Mouse (Mus musculus): Measurements from ENCODE around the gene Rapgef4. TPM values are rescaled to one million over a fixed set of nuclear protein-coding genes. Genes with fewer than 3 reads are reported as not detected.

Gene Rapgef4
- polyA plus RNA-seq, 1 experiment from 2014 or later: 3.0 TPM

DNA sequence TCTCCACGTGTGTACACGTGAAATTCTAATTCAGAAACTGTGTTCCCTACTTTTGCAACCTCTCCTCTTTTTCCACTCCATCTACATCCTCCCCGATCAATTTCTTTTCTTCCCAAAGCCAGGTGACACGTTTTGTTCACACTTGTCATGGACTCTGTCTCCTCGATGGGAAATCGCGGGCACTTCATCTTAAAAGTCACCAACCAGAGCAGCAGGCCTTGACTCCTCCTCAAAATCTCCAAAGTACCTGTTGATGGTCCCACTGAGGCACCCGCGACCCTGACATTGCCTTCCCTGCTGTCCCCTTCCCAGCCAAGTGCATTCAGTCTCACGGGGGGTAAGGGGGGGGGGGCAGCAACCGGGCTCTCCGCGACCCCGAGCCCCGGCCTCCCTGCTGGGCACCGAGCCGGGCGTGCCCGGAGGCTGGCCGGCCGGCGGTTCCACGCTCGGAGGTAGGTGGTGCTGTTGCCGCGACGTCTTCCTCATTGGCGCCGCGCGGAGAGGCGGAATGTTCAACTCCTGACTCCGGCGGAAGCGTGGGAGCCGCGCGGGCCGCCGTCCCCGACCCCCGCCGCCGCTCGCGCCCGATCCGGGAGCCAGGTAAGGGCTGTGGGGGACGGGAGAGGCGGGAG lies 304.3 kb downstream of the Rapgef4 start, which contains the start of gene Map3k20:
Gene Map3k20 (plus strand): TSS at position 382 of the 632 bp plus-strand sequence.
- peak within 1 kb of the TSS; percentile 84 to 94 for H3K27ac ChIP-seq (replicated peaks in 1 of 2; ENCODE audit: control insufficient read depth in 1 of 2, insufficient read depth in 1 of 2, low read depth in 2 of 2, low read length in 2 of 2)
- WGBS: 2% methylated on average over 37 of the region's 50 CpGs
- H3K4me3 ChIP-seq (ENCODE audit: control insufficient read depth in 1 of 2, insufficient read depth in 1 of 2, low read depth in 1 of 2, low read length in 2 of 2): peak within 1 kb of the TSS; percentile 90 to 95
- H3K27me3 ChIP-seq (ENCODE audit: control insufficient read depth, insufficient read depth, low read length): no peaks in the 10 kb centered on the region
- H3K36me3 ChIP-seq (ENCODE audit: control insufficient read depth, insufficient read depth, low read length): no peaks in the 10 kb centered on the region
- H3K4me2 ChIP-seq (ENCODE audit: low read length): peak within 1 kb of the TSS; percentile 65
- peak; percentile 81 for ATAC-seq (ENCODE audit: insufficient number of reproducible peaks, insufficient read depth, low FRiP score, low read depth)
- peaks cover 13 to 31% of the 10 kb centered on the region in 2 experiments for H3K4me1 ChIP-seq (ENCODE audit: control insufficient read depth in 2 of 2, insufficient read depth in 2 of 2, low read length in 2 of 2)
- peak within 1 kb of the TSS; percentile 99 for H3K9ac ChIP-seq (ENCODE audit: low read length)
- H3K9me3 ChIP-seq (ENCODE audit: control insufficient read depth, low read length): no peaks in the 10 kb centered on the region

- Histone ChIP-seq H3K9me3 (ENCODE audit: control insufficient read depth, low read length) (no peaks in the 10 kb centered on the region), H3K9ac (ENCODE audit: low read length) (peak overlapping the region; percentile 99), H3K36me3 (ENCODE audit: control insufficient read depth, insufficient read depth, low read length) (0 out of 2 replicates have a peak, but pooled peaks cover under 1% of the 10 kb centered on the region), H3K4me3 (ENCODE audit: control insufficient read depth in 1 of 2, insufficient read depth in 1 of 2, low read depth in 1 of 2, low read length in 2 of 2) (peak overlapping the region; percentile 90 to 95), H3K27me3 (ENCODE audit: control insufficient read depth, insufficient read depth, low read length) (no peaks in the 10 kb centered on the region), H3K4me1 (ENCODE audit: control insufficient read depth in 2 of 2, insufficient read depth in 2 of 2, low read length in 2 of 2) (peaks cover 13 to 31% of the 10 kb centered on the region in 2 experiments), H3K4me2 (ENCODE audit: low read length) (peak overlapping the region; percentile 65), H3K27ac (replicated peaks in 1 of 2; ENCODE audit: control insufficient read depth in 1 of 2, insufficient read depth in 1 of 2, low read depth in 2 of 2, low read length in 2 of 2) (peak overlapping the region; percentile 84 to 94)
- ATAC-seq (ENCODE audit: insufficient number of reproducible peaks, insufficient read depth, low FRiP score, low read depth): peak; percentile 35
- under 1% methylated on average over 39 of the region's 60 CpGs for WGBS
These were observed 305.0 kb downstream of the Rapgef4 start for GRCm38 (mm10) chr2:72285888-72286661.

DNA sequence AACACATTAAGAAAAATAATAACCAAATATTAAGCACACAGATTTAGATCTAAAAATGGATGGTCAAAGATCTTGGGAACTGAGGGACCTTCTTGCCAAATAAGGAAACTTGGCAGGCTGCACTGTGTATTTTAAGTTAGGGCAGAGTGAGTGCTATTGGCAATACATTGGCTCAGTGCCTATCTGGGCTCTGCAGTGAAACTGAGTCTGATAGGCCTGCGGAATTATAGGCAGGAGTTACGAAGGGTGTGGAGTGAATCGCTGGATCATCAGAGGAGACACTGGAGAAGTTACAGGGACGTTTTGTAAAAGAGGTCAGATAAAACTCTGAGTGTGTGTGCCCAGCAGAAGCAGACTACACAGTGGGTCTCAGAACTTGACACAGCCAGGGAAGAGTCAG lies 306.1 kb downstream of the Rapgef4 start:
- 0 out of 2 replicates have a peak, but pooled peaks cover 4% of the 10 kb centered on the region for H3K36me3 ChIP-seq (ENCODE audit: control insufficient read depth, insufficient read depth, low read length)
- peaks cover 13 to 31% of the 10 kb centered on the region in 2 experiments for H3K4me1 ChIP-seq (ENCODE audit: control insufficient read depth in 2 of 2, insufficient read depth in 2 of 2, low read length in 2 of 2)
- H3K27ac ChIP-seq (replicated peaks in 1 of 2; ENCODE audit: control insufficient read depth in 1 of 2, insufficient read depth in 1 of 2, low read depth in 2 of 2, low read length in 2 of 2): peak overlapping the region; percentile 69 to 82
- H3K4me3 ChIP-seq (ENCODE audit: control insufficient read depth in 1 of 2, insufficient read depth in 1 of 2, low read depth in 1 of 2, low read length in 2 of 2): peak overlapping the region; percentile 27 to 90
- no peak for ATAC-seq (ENCODE audit: insufficient number of reproducible peaks, insufficient read depth, low FRiP score, low read depth)
- WGBS: 12% methylated on average over 4 of the region's 4 CpGs
- no peaks in the 10 kb centered on the region for H3K9me3 ChIP-seq (ENCODE audit: control insufficient read depth, low read length)
- H3K4me2 ChIP-seq (ENCODE audit: low read length): peak overlapping the region; percentile 65
- peak overlapping the region; percentile 25 for H3K9ac ChIP-seq (ENCODE audit: low read length)
- H3K27me3 ChIP-seq (ENCODE audit: control insufficient read depth, insufficient read depth, low read length): no peaks in the 10 kb centered on the region

DNA sequence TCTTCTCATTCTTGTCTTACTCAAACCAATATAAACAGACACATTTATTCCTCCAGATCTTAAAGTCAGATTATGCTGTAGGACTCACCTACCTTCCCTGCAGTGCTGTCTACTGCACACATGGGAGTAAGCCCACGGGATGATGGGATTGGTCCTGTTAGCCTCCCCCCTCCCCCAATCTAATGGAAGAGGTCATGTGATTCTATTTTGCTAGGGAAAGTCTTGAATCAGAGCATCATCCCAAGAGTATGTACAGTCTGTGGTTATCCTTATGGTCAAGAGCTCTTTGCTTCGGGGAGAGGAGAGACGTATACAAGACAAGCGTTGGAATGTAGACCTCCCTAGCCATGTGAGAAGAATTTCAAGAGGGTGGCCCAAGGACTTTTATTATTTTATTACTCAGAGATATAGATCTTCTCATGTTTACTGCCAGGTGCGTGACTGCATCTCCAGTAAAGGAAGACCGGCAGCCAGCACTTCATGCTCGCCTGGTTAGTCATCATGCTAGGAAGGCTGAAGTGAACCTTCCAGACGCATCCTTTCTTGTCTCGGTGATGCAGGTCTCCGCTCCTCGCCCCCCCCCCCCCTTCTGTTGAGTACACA lies 308.0 kb downstream of the Rapgef4 start:
- no peak overlapping the region for H3K4me2 ChIP-seq (ENCODE audit: low read length)
- no peaks in the 10 kb centered on the region for H3K27me3 ChIP-seq (ENCODE audit: control insufficient read depth, insufficient read depth, low read length)
- H3K36me3 ChIP-seq (ENCODE audit: control insufficient read depth, insufficient read depth, low read length): 0 out of 2 replicates have a peak, but pooled peaks cover 7% of the 10 kb centered on the region
- no peaks in the 10 kb centered on the region for H3K9me3 ChIP-seq (ENCODE audit: control insufficient read depth, low read length)
- H3K9ac ChIP-seq (ENCODE audit: low read length): no peak overlapping the region
- 64% methylated on average over 11 of the region's 11 CpGs for WGBS
- H3K4me1 ChIP-seq (ENCODE audit: control insufficient read depth in 2 of 2, insufficient read depth in 2 of 2, low read length in 2 of 2): peaks cover 8 to 25% of the 10 kb centered on the region in 2 experiments
- ATAC-seq (ENCODE audit: insufficient number of reproducible peaks, insufficient read depth, low FRiP score, low read depth): no peak
- no peak overlapping the region for H3K27ac ChIP-seq (replicated peaks in 1 of 2; ENCODE audit: control insufficient read depth in 1 of 2, insufficient read depth in 1 of 2, low read depth in 2 of 2, low read length in 2 of 2)
- H3K4me3 ChIP-seq (ENCODE audit: control insufficient read depth in 1 of 2, insufficient read depth in 1 of 2, low read depth in 1 of 2, low read length in 2 of 2): no peak overlapping the region

DNA sequence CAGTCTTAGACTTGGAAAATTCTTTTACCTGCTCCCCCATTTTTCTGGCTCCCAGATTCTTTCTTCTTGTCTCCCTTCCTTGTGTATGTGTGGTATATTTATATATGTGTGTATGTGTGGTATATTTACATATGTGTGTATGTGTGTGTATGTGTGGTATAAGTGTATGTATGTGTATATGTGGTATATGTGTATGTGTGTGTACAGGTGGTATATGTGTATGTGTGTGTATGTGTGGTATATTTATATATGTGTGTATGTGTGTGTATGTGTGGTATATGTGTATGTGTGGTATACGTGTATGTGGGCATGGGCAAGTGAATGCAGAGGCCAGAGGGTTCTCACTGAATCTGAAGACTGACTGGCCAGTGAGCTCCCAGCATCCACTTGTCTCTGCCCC lies 310.1 kb downstream of the Rapgef4 start:
- Histone ChIP-seq H3K4me2 (ENCODE audit: low read length) (no peak overlapping the region), H3K27me3 (ENCODE audit: control insufficient read depth, insufficient read depth, low read length) (no peaks in the 10 kb centered on the region), H3K27ac (replicated peaks in 1 of 2; ENCODE audit: control insufficient read depth in 1 of 2, insufficient read depth in 1 of 2, low read depth in 2 of 2, low read length in 2 of 2) (no peak overlapping the region), H3K4me1 (ENCODE audit: control insufficient read depth in 2 of 2, insufficient read depth in 2 of 2, low read length in 2 of 2) (peaks cover 4 to 17% of the 10 kb centered on the region in 2 experiments; a peak in 3 of 4 replicates), H3K9ac (ENCODE audit: low read length) (no peak overlapping the region), H3K9me3 (ENCODE audit: control insufficient read depth, low read length) (no peaks in the 10 kb centered on the region), H3K4me3 (ENCODE audit: control insufficient read depth in 1 of 2, insufficient read depth in 1 of 2, low read depth in 1 of 2, low read length in 2 of 2) (no peak overlapping the region), H3K36me3 (ENCODE audit: control insufficient read depth, insufficient read depth, low read length) (peaks cover 16% of the 10 kb centered on the region; the same call in 1 of the 2 replicates)
- 94% methylated on average over 1 of the region's 1 CpGs for WGBS
- no peak for ATAC-seq (ENCODE audit: insufficient number of reproducible peaks, insufficient read depth, low FRiP score, low read depth)

DNA sequence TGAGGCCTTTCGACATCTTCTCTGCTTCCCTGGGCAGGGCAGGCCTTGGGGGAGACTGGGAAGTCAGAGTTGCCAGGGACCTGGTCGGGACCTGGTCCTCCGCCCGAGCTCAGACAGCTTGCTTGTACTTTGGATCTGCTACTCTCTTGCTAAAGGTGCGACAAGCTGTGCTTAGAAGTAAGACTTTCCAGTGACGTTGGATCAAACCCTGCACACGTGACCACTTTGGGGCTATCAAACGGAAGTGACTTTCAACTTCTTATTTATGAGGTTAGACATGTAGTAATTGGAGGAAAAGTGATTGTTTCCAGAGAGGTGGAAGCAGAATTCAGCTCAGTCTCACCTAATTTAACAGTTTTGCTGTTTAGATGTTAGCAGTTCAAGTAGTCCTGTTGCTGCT lies 311.5 kb downstream of the Rapgef4 start:
- peaks cover 20% of the 10 kb centered on the region; the same call in 1 of the 2 replicates for H3K36me3 ChIP-seq (ENCODE audit: control insufficient read depth, insufficient read depth, low read length)
- H3K4me2 ChIP-seq (ENCODE audit: low read length): no peak overlapping the region
- H3K27ac ChIP-seq (replicated peaks in 1 of 2; ENCODE audit: control insufficient read depth in 1 of 2, insufficient read depth in 1 of 2, low read depth in 2 of 2, low read length in 2 of 2): no peak overlapping the region
- H3K4me1 ChIP-seq (ENCODE audit: control insufficient read depth in 2 of 2, insufficient read depth in 2 of 2, low read length in 2 of 2): peaks cover 4 to 27% of the 10 kb centered on the region in 2 experiments; a peak in 3 of 4 replicates
- no peaks in the 10 kb centered on the region for H3K27me3 ChIP-seq (ENCODE audit: control insufficient read depth, insufficient read depth, low read length)
- H3K9me3 ChIP-seq (ENCODE audit: control insufficient read depth, low read length): no peaks in the 10 kb centered on the region
- no peak overlapping the region for H3K9ac ChIP-seq (ENCODE audit: low read length)
- no peak for ATAC-seq (ENCODE audit: insufficient number of reproducible peaks, insufficient read depth, low FRiP score, low read depth)
- 75% methylated on average over 8 of the region's 8 CpGs for WGBS
- H3K4me3 ChIP-seq (ENCODE audit: control insufficient read depth in 1 of 2, insufficient read depth in 1 of 2, low read depth in 1 of 2, low read length in 2 of 2): no peak overlapping the region

- ATAC-seq (ENCODE audit: insufficient number of reproducible peaks, insufficient read depth, low FRiP score, low read depth): no peak
- Histone ChIP-seq H3K4me3 (ENCODE audit: control insufficient read depth in 1 of 2, insufficient read depth in 1 of 2, low read depth in 1 of 2, low read length in 2 of 2) (no peak overlapping the region), H3K4me1 (ENCODE audit: control insufficient read depth in 2 of 2, insufficient read depth in 2 of 2, low read length in 2 of 2) (peaks cover 2 to 20% of the 10 kb centered on the region in 2 experiments), H3K27me3 (ENCODE audit: control insufficient read depth, insufficient read depth, low read length) (no peaks in the 10 kb centered on the region), H3K9me3 (ENCODE audit: control insufficient read depth, low read length) (no peaks in the 10 kb centered on the region), H3K36me3 (ENCODE audit: control insufficient read depth, insufficient read depth, low read length) (peaks cover 38% of the 10 kb centered on the region), H3K27ac (replicated peaks in 1 of 2; ENCODE audit: control insufficient read depth in 1 of 2, insufficient read depth in 1 of 2, low read depth in 2 of 2, low read length in 2 of 2) (no peak overlapping the region), H3K9ac (ENCODE audit: low read length) (no peak overlapping the region), H3K4me2 (ENCODE audit: low read length) (no peak overlapping the region)
- WGBS: 84% methylated on average over 6 of the region's 6 CpGs
These were observed 314.0 kb downstream of the Rapgef4 start for GRCm38 (mm10) chr2:72294994-72295393.
